Mouse (Mus musculus): ENCODE data around the gene Ergic1. TPM values are rescaled to one million over a fixed set of nuclear protein-coding genes. Genes with fewer than 3 reads are reported as not detected.
A peak's percentile ranks its signal among the peaks of the same experiment; 100 is the strongest.

Ergic1 gene
- polyA plus RNA-seq, 1 experiment, result 26.5 TPM

DNA sequence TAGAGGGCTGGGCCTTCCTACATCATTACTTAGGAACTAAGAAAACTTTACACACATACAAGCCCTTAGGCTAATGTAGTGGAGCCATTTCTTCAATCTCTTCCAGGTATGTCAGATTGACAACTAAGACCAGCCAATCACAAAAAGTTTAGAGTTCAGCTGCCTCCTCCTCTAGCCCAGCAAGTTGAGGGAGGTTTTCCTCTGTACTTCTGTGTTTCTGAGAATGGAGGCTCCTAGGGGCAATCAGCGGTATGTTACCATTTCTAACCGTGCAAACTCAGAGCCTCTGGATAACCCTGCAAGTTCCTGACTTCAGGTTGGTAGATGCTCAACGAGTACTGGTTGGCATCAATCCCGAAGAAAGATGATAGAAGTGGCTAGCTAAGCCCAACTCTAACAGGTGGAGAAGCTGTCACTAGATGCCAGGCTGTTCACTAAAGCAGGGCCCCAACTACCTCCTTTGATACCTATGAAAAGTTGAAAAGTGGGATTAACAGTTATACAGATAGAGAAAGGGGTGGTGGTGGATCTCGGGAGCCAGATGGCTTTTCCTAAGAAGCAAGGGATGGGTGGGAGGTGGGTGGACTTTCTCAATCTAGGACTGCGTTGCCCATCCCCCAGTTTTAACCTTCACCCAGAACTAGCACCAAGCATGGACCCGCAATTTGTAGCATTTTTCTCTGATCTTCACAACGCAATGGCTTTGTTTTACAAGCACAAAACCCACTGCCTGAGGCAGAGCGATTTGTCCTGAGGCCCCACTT, 581 bp upstream of the Ergic1 start:
- Histone ChIP-seq H3K36me3 (replicated peaks; ENCODE audit: low read length) (peaks cover 24% of the 10 kb centered on the region), H3K9me3 (no peaks in the 10 kb centered on the region), H3K4me1 (peaks cover 70% of the 10 kb centered on the region), H3K27me3 (replicated peaks) (peaks cover 7% of the 10 kb centered on the region), H3K4me3 (replicated peaks) (peak overlapping the region; percentile 99)
- TF ChIP-seq GATA1 (IDR thresholded peaks at IDR 0.05; ENCODE audit: borderline replicate concordance, low read length) (no peak), FLI1 (IDR thresholded peaks at IDR 0.05; ENCODE audit: low read length) (no peak)

DNA sequence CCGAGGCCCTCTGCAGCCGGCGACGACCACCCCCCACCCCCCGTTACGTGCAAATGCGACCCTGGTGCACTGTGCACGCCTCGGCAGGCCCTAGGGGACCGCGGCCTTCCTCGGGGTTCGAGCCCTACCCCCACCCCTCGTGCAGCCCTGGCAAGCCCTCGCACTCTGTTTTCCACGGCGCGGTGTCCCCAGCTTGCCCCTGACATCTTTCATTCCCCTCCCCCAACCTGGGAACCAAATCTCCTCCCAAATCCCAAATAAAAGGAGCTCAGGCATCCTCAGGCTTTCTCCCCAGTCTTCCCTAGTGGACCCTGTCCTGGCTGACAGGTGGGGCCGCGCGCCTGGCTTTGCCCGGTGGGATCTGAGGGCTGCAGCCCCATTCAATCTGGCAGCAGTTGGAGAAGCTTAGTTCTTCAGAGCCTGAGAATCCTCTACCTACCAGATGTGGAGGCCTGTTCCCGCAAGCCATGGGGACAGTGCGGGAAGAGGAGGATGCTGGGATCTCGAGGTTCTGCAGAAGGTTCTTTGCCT, 427 bp downstream of the Ergic1 start, which contains the start of gene Dusp1:
Dusp1 (minus strand) TSS at position 478 of the 531 bp plus-strand sequence.
- TF ChIP-seq FLI1 (IDR thresholded peaks at IDR 0.05; ENCODE audit: low read length) (no peak), GATA1 (IDR thresholded peaks at IDR 0.05; ENCODE audit: borderline replicate concordance, low read length) (no peak)
- peaks cover 72% of the 10 kb centered on the region for H3K4me1 ChIP-seq
- peaks cover 8% of the 10 kb centered on the region for H3K9me3 ChIP-seq
- H3K36me3 ChIP-seq (replicated peaks; ENCODE audit: low read length), result peaks cover 34% of the 10 kb centered on the region
- H3K4me3 ChIP-seq (replicated peaks), result peak within 1 kb of the TSS; percentile 99
- peaks cover under 1% of the 10 kb centered on the region for H3K27me3 ChIP-seq (replicated peaks)

DNA sequence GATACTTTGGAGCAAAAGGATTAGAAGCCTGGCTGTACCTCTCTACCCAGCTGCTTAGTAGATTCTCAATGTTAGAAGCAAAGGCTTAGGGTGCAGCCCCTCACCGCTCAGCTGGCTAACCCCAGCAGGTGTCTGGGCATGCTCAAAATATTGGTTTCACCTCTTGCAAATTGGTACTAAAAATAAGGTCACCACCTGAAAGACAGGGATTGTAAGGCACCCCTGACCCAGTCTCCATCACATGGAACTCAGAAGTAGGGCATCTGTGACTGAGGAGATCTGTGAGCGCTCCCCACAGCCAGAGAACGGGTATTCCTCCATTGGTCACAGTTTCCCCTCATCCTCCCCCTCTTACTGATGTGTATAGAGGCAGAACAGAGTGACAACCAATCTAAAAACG, 1.0 kb downstream of the Ergic1 start:
- Histone ChIP-seq H3K27me3 (replicated peaks) (no peaks in the 10 kb centered on the region), H3K4me1 (peaks cover 78% of the 10 kb centered on the region), H3K36me3 (replicated peaks; ENCODE audit: low read length) (peaks cover 39% of the 10 kb centered on the region), H3K9me3 (peaks cover 8% of the 10 kb centered on the region), H3K4me3 (replicated peaks) (peak overlapping the region; percentile 99)
- no peak for TF ChIP-seq GATA1 (IDR thresholded peaks at IDR 0.05; ENCODE audit: borderline replicate concordance, low read length)
- no peak for TF ChIP-seq FLI1 (IDR thresholded peaks at IDR 0.05; ENCODE audit: low read length)

DNA sequence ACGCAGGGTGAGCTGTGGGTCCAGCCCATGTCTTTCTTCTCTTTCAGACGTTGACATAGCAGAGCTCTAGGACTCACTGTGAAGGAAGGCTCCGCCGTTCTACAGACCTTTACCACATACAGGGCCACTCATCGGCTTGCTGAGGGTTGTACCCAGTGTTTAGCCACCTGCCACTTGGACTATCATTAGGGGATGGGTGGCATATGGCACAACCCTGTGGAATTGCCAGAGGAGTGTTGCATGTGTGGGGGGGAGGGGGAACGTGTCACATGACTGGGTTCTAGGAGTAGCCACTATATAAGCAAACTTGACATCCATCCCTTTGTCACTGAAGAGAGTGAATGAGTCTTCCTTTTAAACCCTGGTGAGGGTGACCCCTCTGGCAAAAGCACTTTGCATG, 2.2 kb downstream of the Ergic1 start:
- no peak for TF ChIP-seq GATA1 (IDR thresholded peaks at IDR 0.05; ENCODE audit: borderline replicate concordance, low read length)
- TF ChIP-seq FLI1 (IDR thresholded peaks at IDR 0.05; ENCODE audit: low read length), result no peak
- Histone ChIP-seq H3K4me3 (replicated peaks) (no peak overlapping the region), H3K4me1 (peaks cover 77% of the 10 kb centered on the region), H3K27me3 (replicated peaks) (no peaks in the 10 kb centered on the region), H3K9me3 (peaks cover 8% of the 10 kb centered on the region), H3K36me3 (replicated peaks; ENCODE audit: low read length) (peaks cover 50% of the 10 kb centered on the region)

DNA sequence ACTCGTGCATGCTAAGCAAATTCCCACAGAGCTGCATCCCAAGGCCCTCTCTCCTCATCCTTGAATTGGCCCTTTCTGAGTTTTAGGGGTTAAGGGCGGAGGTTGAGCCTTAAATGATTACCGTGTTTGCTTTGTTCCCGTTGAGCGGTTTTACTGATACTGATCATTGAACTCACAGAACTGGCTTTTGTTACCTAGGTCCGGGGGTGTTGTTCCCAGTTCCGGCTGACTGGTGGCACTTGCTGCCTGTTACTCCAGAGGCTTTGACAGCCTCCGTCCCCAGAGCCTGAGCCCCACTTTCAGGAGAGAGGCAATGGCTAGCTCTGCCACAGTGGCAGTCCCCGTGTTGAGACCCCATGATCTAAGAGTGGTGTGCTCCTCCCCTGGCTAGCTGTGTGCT, 3.1 kb downstream of the Ergic1 start:
- peaks cover 59% of the 10 kb centered on the region for H3K36me3 ChIP-seq (replicated peaks; ENCODE audit: low read length)
- TF ChIP-seq FLI1 (IDR thresholded peaks at IDR 0.05; ENCODE audit: low read length) (no peak), GATA1 (IDR thresholded peaks at IDR 0.05; ENCODE audit: borderline replicate concordance, low read length) (no peak)
- H3K4me1 ChIP-seq, result peaks cover 72% of the 10 kb centered on the region
- peak overlapping the region; percentile 28 for H3K4me3 ChIP-seq (replicated peaks)
- peaks cover 8% of the 10 kb centered on the region for H3K9me3 ChIP-seq
- H3K27me3 ChIP-seq (replicated peaks), result no peaks in the 10 kb centered on the region

DNA sequence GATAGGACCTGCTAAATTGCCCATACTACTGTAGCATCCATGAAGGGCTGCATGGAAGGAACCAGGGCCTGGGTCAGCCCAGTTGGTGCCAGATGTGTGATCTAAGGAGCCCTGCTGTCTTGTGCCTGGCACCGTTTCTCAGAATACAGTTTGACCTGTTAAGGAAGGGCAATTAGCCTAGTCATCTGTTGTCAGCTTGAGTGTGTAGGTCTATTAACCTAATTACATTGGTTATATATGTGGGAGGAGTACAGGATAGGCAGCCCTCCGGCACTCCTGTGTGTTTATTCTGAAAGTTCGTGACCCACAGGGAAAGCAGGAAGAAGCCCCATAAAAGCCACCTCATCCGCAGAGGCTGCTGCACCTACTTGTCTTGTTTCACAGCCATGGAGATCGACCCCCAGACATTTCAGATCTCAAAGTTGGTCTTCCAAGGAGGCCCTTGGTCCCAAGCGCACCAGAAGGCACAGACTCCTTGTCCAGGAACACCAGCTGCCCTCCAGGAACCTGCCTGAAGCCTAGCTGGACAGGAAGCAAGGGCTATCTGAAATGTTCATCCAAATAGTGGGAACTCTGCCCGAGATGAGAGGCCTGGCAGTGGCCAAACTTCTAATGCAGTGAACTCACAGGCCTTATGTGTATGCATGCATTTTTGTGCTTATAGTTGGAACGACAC, 6.0 kb downstream of the Ergic1 start:
- H3K27me3 ChIP-seq (replicated peaks), result no peaks in the 10 kb centered on the region
- no peak for TF ChIP-seq FLI1 (IDR thresholded peaks at IDR 0.05; ENCODE audit: low read length)
- TF ChIP-seq GATA1 (IDR thresholded peaks at IDR 0.05; ENCODE audit: borderline replicate concordance, low read length), result no peak
- peaks cover 8% of the 10 kb centered on the region for H3K9me3 ChIP-seq
- no peak overlapping the region for H3K4me3 ChIP-seq (replicated peaks)
- H3K4me1 ChIP-seq, result peaks cover 75% of the 10 kb centered on the region
- peaks cover 78% of the 10 kb centered on the region for H3K36me3 ChIP-seq (replicated peaks; ENCODE audit: low read length)

DNA sequence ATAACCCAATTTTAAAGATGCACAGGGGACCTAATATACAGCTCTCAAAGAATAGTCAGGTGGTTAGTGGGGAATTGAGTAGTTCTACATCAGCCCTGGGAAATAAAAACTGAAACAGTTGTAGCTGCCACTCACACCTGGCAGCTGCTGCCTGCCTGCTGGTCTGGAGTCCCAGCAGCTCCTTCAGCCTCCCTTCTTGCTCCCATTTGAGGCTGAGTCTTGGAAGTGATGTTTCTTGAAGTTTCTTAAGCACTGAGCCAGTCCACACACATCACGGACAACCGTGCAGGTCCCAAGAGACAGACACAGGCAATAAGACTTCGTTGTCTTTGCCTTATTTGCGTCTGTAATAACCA, 6.5 kb downstream of the Ergic1 start:
- Histone ChIP-seq H3K4me3 (replicated peaks) (no peak overlapping the region), H3K9me3 (peaks cover 8% of the 10 kb centered on the region), H3K36me3 (replicated peaks; ENCODE audit: low read length) (peaks cover 80% of the 10 kb centered on the region), H3K4me1 (peaks cover 75% of the 10 kb centered on the region), H3K27me3 (replicated peaks) (no peaks in the 10 kb centered on the region)
- TF ChIP-seq FLI1 (IDR thresholded peaks at IDR 0.05; ENCODE audit: low read length) (no peak), GATA1 (IDR thresholded peaks at IDR 0.05; ENCODE audit: borderline replicate concordance, low read length) (no peak)

DNA sequence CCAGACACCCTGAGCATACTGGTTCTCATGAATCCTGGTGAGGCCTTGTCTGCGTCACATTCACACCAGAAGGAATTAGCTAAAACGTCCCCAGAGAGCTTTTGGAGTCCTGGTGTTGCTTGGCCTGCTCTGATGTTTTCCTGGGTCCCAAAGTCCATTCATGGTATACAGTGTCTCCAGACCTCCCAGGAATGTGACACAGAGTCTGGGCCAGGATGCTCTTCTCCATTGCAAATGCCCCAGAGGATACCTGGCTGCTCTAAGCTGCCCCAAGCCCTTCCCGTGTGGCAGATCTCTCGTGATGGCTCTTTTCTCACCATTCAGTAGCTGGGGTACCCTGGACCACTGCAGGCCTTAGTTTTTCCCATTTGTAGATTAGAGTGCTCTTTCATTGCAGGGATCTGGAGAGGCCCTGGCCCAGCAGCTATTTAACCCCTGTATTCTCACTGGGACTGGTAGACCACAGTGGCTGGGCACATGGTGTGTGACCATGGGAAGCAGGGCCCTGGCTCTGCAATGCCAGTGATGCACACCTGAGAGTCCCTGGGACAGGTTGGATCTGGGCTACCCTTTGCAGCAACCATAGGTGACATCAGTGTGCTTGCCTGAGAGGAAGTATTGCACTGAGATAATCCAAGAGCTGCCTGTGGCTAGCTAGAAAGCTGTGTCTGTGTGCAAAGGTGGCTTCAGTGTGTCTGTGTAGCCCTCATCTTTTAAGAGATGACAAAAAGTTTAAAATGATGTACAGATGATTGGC, 8.5 kb downstream of the Ergic1 start:
- Histone ChIP-seq H3K4me1 (peaks cover 76% of the 10 kb centered on the region), H3K36me3 (replicated peaks; ENCODE audit: low read length) (peaks cover 69% of the 10 kb centered on the region), H3K9me3 (peaks cover 8% of the 10 kb centered on the region), H3K4me3 (replicated peaks) (no peak overlapping the region), H3K27me3 (replicated peaks) (no peaks in the 10 kb centered on the region)
- TF ChIP-seq GATA1 (IDR thresholded peaks at IDR 0.05; ENCODE audit: borderline replicate concordance, low read length), result no peak
- no peak for TF ChIP-seq FLI1 (IDR thresholded peaks at IDR 0.05; ENCODE audit: low read length)

DNA sequence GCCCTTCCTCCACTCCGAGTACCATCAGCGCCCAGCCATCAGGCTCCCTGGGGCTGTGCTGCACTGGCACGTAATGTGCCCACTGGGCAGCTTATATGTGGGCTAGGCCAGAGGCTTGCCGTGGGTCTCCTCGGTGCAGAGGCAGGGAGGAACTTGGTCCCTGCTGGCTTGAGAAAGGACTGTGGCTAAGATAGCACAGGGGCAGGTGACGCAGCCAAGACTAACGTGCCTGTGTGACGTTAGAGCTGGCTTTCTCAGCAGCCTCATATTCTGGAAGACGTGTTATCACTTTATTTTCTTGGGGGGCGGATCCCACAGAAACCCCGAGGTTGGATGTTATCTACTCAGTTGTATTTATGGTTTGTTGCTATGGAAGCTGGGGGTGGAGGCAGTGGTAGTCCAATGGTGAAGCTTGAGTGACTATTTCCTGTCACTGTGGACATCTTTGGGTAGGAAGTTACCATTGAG, 9.4 kb downstream of the Ergic1 start:
- Histone ChIP-seq H3K36me3 (replicated peaks; ENCODE audit: low read length) (peaks cover 70% of the 10 kb centered on the region), H3K4me3 (replicated peaks) (peak overlapping the region; percentile 81), H3K27me3 (replicated peaks) (no peaks in the 10 kb centered on the region), H3K9me3 (peaks cover 8% of the 10 kb centered on the region), H3K4me1 (peaks cover 80% of the 10 kb centered on the region)
- TF ChIP-seq GATA1 (IDR thresholded peaks at IDR 0.05; ENCODE audit: borderline replicate concordance, low read length) (no peak), FLI1 (IDR thresholded peaks at IDR 0.05; ENCODE audit: low read length) (no peak)
